Mouse (Mus musculus): ENCODE measurements around the gene Anapc16.

Anapc16 gene

GRCm38 (mm10) chr10:59949783-59950605 lies 52.9 kb downstream of the Anapc16 start:
- DNase-seq (ENCODE audit: low spot score in 2 of 2): no peak

DNA sequence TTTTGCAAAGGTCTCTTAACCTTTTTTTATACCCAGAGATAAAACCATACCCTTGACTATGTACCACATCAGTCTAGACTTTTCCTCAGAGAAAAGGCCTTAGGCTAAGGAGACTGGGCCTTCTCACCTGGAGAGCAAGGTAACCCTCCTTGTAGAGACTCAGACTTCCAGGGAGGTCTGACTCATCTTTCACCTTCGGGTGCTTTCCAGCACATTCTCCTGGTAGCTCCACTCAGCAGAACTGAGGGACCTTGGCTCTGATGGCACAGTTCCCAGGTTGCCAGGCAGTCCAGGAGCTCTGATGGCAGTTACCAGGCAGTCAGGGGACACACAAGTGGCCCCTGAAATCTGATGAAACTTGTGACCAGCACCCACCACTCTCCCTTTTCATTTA lies 53.7 kb downstream of the Anapc16 start:
- no peak for DNase-seq (ENCODE audit: low spot score in 2 of 2)

DNA sequence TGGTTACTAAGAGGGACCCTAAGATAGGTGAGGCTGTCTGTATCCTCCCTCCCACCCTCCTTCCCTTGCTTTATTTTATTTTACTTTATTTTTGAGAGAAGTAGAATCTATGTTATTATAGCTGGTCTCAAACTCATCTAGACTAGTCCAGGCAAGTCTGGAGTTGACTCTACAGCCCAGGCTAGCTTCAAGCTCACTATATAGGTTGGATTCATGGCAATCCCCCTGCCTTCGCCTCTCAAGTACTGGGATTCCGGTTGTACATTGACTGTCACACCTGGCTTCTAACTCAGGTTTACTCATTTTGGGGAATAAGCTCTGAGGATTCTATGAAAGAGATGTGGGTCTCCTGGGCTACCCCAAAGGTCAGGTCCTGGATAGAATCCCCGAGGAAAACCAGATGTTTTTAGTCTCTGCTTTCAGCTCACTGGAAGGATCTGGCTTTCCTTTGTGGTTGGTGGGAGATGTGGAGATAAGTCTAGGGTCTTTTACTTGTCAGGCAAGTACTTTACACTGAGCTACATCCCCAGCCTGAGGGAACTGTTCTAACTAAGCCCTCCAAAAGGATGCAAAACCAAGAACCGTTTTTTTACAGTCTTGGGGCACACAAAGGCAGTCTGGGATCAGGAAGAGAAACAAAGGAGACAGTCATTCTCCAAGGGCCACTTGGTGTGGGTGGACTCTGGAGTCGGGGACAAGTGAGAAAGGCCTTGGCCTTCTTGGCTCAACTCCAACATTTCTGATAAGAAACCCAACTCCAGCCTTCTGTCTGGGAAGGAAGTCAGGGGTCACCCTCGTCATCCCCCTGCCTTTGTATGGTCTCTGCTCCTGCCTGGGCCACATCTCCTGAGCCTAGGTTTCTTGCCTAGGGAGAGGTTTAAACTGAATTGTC lies 54.3 kb downstream of the Anapc16 start:
- DNase-seq (ENCODE audit: low spot score in 2 of 2): no peak

GRCm38 (mm10) chr10:59947296-59948073 lies 55.5 kb downstream of the Anapc16 start:
- DNase-seq (ENCODE audit: low spot score in 2 of 2): no peak

GRCm38 (mm10) chr10:59946362-59946761 lies 56.6 kb downstream of the Anapc16 start:
- no peak for DNase-seq (ENCODE audit: low spot score in 2 of 2)

- no peak for DNase-seq (ENCODE audit: low spot score in 2 of 2)
Observed at GRCm38 (mm10) chr10:59945416-59945815, 57.5 kb downstream of the Anapc16 start.

DNA sequence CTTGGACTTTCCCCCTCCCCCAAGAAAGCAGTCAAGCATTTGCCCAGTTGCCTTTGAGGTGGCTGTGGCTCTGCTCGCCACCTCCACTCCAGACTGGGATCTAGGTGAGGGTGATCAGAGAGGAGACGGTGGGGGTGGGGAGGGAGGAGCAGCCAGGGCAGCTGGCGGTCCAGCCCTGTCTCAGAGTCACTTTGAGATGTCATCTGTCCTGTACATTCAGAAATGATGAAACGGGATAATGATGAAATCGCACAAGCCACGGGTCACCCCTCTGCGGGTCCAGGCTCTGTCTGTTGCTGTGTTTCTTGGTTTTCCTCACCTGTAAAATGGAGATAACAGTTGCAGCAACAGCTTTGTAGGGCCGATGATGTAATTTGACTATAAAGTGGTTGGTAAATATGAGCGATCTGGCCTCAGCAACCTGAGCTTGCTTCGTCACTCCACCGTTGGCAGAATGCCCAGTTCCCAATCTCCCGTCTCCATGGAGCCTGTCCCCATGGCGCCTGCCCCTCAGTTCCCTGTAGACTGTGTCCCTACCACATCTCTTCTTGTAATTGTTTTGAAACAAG lies 59.4 kb downstream of the Anapc16 start:
- DNase-seq (ENCODE audit: low spot score in 2 of 2): peak; percentile 77 to 78

DNA sequence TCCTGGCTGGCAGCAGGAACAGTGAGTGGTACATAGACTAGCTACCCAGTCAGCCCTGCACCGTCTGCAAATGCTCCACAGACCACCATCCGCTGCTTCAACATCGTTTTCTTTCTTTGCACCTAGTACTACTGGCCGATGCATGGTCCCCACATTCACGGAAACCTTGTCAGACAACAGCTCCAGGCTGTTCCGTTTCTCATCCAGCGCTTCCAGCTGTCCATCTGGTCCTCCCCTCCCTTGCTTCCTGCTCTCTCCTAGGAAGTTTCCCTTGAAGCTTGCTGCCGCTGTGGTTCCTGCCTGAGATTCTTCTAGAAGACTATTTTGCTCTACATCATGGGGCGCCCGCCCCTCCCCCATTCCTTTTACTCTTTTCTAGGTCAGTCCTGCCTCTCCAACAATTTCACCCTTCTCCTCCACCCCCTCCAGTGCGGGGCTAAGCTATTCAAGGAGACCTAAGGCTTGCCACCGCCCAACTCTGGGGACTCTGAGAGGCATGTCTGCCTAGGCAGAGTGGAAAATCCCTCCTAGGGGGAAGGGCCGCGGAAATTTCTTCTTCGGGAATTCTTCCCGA lies 60.0 kb downstream of the Anapc16 start:
- peak; percentile 71 to 85 for DNase-seq (ENCODE audit: low spot score in 2 of 2)

- DNase-seq (ENCODE audit: low spot score in 2 of 2): peak in 1 of 2 experiments; percentile 28
Observed at GRCm38 (mm10) chr10:59942281-59942846, 60.6 kb downstream of the Anapc16 start.

DNA sequence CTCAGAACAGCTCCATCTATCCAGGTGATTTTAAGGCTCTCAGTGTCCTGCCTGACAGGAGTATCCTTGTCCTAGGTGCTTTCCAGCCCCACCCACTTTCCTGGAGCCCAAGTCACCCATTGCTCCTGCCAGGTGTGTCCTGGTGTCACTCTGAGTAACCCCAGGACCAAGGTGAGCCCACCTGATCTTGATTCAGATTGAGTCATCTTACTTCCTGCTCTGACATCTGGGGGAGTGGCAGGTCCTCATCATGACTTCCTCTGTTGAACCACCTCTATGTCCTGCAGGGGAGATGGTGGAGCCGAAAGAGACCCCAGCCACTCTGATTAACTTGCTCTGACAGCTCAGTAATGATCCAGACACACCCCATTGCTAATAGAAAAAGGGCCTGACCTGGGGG lies 63.9 kb downstream of the Anapc16 start:
- DNase-seq (ENCODE audit: low spot score in 2 of 2): no peak

DNA sequence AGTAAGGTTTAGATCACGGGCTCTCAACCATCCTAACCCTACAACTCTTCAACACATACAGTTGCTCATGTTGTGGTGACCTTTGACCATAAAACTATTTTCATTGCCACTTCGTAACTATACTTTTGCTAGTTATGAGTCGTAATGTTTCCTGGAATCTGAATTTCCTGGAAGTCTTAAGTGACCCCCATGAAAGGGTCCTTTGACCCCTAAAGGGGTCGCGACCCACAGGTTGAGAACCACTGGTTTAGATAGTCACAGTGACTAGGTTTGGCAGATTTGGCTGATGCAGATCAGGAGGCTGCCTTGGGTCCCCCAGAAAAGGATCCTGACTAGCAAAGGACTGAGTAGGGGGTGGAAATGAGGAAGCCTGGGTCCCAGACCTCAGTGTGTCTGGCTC lies 64.3 kb downstream of the Anapc16 start:
- DNase-seq (ENCODE audit: low spot score in 2 of 2): no peak

Data from frontal cortex, postnatal 36 days (tissue).